Mouse (Mus musculus): Measurements from ENCODE around the gene Trappc2l.
"Not testable (repeated sequence)": the region's sequence is repeated elsewhere in the genome, so short reads cannot be mapped to it uniquely, and the experiment has no call there.

Trappc2l gene

DNA sequence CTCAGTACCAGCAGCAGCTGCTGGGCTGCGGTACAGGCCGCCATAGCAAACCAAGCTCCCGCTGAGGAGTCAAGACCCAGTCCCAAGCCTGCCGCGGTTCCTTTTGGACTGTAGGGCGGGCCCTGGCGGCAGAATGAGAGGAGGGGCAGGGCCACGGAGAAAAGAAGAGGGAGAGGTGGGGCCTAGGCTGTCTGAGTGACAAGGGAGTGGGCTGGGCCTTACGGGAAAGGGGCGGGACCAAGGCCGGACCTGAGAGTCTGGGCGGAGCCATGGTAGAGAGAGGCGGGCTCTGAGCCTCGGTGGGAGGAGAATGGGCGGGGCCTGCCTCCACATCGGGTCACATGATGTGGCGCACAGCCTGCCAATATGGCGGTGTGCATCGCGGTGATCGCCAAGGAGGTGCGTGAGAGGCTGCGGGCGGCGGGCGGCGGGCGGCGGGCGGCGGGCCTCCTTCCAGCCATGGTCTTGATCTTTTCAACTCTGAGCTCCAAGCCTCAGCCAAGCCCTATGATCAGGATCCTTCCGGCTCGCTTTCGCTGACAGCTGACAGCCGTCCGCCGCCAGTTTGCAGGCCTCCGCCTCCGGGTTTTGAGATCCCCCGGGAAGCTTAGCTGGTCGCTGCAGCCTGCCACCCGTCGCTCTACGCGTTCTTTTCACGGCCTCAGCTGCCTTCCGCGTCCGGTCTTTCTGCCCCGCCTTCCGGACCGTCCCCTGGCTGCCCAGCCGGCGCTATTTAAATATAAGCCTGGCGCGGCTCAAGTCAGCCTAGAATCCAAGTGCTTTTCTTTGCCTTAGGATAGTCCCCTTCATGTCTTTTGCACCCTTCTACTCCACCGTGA lies at the start of gene Trappc2l, which contains the start of gene Galns:
Gene Trappc2l, plus strand, starts transcription at position 346 of the 839 bp plus-strand sequence.
Gene Galns, minus strand, starts transcription at position 169 of the 839 bp plus-strand sequence.
- peak; percentile 98 for DNase-seq

DNA sequence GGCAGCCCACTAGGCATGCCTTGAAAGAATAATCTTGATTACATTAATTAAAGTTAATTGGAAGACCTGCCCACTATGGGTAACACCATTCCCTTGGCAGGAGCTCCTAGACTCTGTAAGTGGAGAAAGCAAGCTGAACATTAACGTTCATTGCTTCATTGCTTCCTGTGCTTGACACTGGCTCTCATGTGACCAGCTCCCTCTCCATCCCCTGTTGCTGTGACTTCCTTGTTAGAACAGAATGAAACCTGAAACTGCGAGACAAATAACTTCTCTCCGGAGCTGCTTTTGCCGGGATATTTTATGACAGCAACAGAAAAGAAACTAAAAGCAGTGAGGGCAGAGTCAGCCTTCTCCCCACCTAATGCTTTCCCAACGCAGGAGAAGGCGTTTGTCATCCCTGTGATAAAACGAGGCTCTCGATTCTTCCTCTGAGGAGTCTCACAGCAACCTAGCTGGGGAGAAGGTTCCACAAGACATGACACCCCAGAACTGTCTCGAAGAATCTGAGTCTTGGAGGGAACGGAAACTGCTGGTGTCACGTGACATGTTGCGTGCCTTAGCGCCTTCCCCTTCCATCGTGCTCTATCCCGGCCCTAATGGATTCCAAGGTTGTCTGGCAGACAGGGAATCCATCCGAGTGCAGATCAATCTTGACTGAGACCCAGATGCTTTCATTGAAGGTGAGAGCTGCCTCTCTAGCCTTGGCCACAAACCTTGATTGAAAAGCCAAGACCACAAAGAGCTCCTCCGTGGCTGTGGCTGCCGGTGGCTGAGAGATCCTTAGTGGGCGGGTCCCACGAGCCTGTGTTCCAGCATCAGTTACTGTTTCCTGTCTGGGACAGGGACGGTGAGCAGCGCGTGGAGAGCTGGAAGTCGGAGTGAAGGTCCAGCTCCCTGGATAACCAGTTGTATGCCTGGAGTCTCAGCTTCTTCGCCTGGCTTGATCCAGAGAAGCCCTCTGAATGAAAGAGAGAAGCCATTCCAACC lies 46.8 kb upstream of the Trappc2l start:
- no peak for DNase-seq

DNA sequence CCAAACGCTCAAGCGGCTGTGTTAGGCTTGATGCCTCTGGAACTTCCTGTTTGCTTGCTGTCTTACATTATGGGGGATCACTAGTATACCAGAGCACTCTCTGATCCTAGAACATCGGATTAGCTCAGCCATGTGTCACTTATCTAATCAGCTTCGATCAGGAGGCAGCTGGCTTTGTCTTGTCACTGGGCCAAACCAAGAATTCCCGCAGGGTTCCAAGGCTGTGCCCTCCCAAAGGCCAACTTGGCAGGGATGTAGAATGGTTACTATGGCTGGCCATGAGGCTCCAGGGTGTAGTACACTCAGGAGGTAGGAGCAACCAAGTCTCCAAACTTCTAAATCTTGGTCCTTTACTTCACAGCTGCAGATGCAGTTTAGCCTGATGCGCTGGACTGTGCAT lies 44.7 kb upstream of the Trappc2l start:
- no peak for DNase-seq

GRCm38 (mm10) chr8:122567361-122568108 lies 43.9 kb upstream of the Trappc2l start, which contains the start of gene Cdt1:
TSS of gene Cdt1 (plus strand) at chr8:122568015.
- peak; percentile 96 for DNase-seq

- no peak for DNase-seq
Observed at GRCm38 (mm10) chr8:122568109-122568504, 43.3 kb upstream of the Trappc2l start.

GRCm38 (mm10) chr8:122568881-122569309 lies 42.5 kb upstream of the Trappc2l start:
- DNase-seq, result no peak

- DNase-seq, result no peak
Observed at GRCm38 (mm10) chr8:122569329-122569728, 42.1 kb upstream of the Trappc2l start.

DNA sequence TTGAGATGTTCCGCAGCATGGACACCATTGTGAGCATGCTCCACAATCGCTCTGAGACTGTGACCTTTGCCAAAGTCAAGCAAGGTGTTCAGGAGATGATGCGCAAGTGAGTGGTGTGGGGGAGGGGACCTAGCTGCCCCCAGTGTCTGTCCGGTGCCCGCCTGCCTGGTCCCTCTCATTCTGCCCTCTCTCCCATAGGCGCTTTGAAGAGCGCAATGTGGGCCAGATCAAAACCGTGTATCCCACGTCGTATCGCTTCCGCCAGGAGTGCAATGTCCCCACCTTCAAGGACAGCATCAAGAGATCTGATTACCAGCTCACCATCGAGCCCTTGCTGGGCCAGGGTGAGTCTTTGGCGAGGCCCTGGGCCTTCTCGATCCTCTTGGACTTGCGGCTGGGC lies 41.4 kb upstream of the Trappc2l start:
- no peak for DNase-seq

DNA sequence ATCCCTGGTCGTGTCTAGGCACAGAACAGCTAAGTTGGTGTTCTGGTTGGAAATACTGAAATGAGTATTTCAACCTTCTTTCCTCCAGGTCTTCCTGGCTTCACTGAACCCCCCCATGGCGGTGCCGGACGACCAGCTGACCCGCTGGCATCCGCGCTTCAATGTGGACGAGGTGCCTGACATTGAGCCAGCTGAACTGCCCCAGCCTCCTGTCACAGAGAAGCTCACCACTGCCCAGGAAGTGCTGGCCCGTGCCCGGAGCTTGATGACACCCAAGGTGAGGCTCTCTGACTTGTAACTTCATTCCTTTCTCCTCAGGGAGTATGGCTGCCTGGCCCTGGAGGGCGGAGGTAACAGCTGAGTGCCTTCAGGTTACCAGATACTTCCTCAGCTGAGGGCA lies 40.3 kb upstream of the Trappc2l start:
- DNase-seq, result no peak

DNA sequence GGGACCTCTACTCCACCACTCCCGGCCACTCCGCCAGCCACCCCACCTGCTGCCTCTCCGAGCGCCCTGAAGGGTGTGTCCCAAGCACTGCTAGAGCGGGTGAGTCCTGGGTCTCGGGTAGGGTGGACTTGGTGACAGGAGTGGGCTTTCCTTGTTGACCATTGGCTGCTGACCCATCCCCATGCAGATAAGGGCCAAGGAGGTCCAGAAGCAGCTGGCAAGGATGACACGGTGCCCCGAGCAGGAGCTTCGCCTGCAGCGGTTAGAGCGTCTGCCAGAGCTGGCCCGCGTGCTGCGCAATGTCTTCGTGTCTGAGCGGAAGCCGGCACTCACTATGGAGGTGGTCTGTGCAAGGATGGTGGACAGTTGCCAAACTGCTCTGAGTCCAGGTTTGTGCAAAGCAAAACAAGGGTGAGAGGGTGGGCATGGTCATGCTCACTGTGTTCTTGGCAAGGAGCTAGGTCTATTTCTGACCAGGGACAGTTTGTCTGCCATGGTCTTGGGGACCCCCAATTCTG lies 39.6 kb upstream of the Trappc2l start:
- no peak for DNase-seq

DNA sequence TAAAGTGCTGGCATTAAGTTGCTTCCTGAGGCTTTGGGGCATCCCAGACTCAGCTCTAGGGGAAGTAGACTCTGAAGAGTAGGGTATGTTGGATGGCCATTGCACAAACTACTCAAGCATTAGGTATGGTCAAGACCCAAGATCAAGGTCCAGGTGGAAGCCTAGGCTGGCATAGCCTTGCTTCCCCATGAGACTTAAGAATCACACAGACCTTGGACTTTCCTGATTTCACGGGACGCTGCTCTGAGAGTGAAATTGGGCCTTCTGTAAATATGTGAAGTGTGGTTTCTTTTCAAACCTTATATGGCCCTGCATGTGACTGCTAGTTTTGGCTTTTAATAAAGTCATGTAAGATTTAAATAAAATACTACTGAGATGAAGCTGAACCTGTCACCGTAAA lies 38.7 kb upstream of the Trappc2l start:
- peak; percentile 82 for DNase-seq

- DNase-seq, result not testable (repeated sequence)
Observed at GRCm38 (mm10) chr8:122573176-122573575, 38.3 kb upstream of the Trappc2l start.

- DNase-seq, result no peak
Observed at GRCm38 (mm10) chr8:122573577-122573976, 37.9 kb upstream of the Trappc2l start.

DNA sequence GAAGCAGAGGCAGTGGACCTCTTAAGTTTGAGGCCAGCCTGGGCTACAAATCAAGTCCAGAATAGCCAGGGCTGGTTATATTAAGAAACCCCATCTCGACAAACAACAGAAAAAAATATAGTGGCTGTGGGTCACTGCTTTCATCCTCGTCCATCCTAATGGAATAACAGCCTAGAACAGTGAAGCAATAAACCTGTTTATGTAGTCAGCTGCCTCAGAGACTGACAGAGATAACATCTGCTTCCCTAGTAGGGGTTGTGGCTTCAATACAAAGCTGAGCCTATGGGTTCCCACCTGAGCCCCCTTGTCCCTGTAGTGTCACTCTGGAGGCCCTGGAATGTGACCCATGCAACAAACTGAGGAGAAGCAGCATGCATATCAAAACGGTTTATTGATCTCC lies 37.2 kb upstream of the Trappc2l start:
- no peak for DNase-seq

GRCm38 (mm10) chr8:122574667-122575251 lies 36.7 kb upstream of the Trappc2l start:
- peak; percentile 60 for DNase-seq

- DNase-seq, result no peak
Observed at GRCm38 (mm10) chr8:122575286-122575685, 36.2 kb upstream of the Trappc2l start.

DNA sequence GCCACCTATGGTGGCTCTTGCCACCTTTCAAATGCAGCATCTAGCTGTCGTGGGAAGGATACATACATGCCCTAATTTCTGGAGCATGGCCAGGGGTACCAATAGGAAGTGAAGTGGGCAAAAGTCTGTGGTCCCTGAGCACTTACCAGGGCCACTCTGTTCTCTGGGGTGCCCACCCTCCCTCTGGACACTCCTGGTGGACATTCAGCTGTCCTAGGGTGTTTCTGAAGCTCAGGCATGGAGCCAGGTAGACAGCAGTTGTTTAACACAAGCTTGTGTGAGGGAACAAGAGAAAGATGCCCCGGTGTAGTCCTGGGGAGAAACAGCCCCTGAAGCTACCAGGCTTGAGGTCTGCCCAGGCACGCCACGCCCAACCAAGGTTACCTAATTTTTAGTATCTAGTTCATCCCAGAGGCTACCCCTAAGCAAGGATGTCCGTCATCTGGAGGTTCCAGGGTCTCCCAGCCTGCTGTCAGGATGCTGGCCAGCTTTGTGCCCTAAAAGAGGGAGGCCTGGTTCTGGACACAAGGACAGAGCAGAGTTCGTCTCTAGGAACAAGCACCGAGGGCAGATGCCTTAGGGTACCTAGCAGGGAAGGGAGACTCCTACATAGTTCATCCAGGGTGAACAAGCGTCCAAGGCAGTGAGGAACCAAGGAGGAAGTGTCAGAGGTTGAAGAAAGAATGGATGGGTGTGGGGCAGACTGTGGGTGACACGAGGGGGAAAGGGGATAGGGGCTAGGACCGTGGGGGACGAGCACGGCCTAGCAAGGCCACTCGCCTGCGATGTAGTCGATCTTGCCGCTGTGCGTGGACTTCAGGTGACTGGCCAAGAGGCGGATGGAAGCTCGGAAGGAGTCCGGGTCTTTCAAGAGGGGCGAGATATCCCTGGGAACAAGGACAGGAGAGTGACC lies 35.4 kb upstream of the Trappc2l start:
- no peak for DNase-seq

DNA sequence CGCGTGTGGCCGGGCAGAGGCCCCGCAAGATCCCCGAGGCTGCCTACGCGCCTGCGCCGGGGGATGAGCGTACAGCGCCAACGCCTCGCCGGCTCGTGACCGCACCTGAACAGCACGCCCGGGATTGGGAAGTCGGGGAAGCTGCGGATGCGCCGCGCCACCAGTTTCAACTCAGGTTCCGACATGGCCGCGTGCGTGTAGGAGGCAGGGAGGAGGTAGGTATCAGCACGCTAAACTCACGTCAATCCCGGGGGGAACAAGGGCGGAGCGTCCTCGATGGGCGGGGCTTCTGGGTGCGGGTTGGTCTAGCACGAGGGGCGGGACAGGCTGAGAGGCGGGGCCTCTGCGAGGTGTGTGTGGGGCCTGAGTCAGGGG lies 34.8 kb upstream of the Trappc2l start, which contains the start of gene Aprt:
Gene Aprt, minus strand, starts transcription at position 262 of the 375 bp plus-strand sequence.
- DNase-seq, result peak; percentile 97

- no peak for DNase-seq
Observed at GRCm38 (mm10) chr8:122577116-122577515, 34.3 kb upstream of the Trappc2l start.

DNA sequence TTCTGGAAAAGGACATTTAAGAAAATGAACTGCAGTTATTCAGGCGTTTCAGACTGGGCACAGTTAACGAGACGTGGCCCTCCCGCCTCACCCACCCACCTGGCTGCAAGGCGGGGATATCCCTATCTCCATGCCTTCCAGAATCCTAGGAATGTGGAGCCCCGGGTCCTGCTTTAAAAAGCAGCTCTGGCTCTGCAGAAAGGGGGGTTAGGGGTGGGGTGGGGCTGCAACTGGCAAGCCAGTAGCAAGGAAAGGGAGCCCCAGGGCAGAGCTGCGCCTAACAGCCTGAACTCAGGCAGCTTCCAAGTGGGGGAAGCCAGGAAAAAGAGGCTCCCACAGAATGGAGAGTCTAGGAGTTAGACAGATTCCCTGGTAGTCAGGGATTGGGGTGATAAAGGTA lies 32.2 kb upstream of the Trappc2l start:
- DNase-seq, result no peak

DNA sequence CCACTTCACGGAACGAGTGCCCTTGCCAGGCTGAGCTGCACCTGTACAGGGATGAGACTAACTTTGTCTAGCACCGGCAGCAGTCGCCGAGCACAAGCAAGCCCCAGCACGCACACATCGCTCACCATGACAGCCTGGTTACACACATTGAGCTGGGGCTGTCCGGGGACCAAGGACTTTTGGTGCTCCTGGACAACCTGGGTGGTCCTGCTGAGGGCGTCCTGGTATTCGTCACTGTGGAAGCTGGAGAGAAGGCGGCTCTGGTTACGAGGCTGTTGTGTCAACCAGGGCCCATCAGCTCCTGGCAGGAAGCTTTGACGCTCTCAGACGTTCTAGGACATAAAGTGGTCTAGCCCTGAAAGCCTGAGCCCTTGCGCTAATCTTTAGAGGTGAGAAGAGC lies 30.5 kb upstream of the Trappc2l start:
- DNase-seq, result no peak
